Mouse (Mus musculus) CD4-positive, CD25-positive, alpha-beta regulatory T cell (primary cell): ENCODE data around the gene Zfp87. TPM values are rescaled to one million over a fixed set of nuclear protein-coding genes. Genes with fewer than 3 reads are reported as not detected.

ENCODE experiments used
- polyA plus RNA-seq: library from polyadenylated mRNA; unstranded; fragments of 100-300 nt; shearing (Covaris generic); gene quantifications from one replicate; pipeline ENCODE4 v1.2.1, GENCODE M21; 2017

The Zfp87 gene
- 41.3 TPM for polyA plus RNA-seq

DNA sequence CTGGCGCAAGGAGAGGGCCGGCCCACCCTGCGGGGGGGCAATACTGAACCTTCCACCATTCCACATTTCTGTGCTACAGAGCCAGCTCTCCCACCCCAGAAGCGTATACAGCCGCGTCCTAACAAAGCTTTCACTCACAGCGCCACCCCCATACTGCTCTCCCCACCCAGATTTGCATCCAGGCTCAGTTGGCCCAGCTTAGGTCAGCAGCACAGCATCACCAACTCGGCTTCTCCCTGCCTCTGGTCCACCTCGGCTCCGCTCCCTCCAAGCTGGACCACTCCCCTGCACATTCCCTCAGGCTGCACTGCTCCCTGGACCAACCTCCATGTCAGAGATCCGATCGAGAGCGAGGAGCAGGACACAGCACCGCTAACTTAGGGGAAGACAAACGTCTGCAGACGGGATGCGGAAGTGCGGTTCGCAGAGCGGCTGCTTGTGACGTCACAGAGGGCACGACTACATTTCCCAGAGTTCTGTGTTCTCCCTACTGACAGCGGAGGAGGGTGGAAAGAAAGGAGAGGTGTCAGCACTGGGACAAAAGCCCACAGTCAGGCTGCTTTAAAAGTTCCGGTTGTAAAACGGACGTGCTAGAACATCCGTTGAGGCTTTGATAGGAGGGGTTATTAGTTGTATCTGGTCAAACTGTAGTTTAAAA is at the start of gene Zfp87, which contains the start of gene Gm26965:
Gene Zfp87, minus strand, starts transcription at position 425 of the 658 bp plus-strand sequence.
Gene Gm26965, minus strand, starts transcription at position 399 of the 658 bp plus-strand sequence.

DNA sequence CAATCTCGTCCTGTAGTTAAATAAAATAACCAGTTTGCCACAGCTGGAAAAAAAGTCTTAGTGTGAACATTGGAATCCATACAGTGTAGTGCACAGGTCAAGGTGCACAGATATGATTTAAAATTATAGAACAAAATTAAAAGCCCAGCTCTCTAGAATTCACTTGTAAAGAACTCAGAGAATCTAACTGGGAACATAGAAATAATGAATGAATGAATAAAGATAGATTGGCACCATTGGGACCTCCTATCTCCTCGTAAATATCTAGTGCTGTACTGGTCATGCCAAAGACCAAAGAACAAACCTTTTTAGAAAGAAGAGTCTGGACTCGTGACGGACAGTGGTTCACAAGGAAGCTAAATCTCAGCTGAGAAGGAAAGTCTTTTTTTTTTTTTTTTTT is 27.8 kb upstream of the Zfp87 start, which contains the start of gene Zfp748:
Gene Zfp748, minus strand, starts transcription at position 101 of the 400 bp plus-strand sequence.

GRCm38 (mm10) chr13:67500084-67500719 is 25.8 kb downstream of the Zfp87 start, which contains the start of gene Zfp58:
Gene Zfp58, minus strand, starts transcription at chr13:67500555.

DNA sequence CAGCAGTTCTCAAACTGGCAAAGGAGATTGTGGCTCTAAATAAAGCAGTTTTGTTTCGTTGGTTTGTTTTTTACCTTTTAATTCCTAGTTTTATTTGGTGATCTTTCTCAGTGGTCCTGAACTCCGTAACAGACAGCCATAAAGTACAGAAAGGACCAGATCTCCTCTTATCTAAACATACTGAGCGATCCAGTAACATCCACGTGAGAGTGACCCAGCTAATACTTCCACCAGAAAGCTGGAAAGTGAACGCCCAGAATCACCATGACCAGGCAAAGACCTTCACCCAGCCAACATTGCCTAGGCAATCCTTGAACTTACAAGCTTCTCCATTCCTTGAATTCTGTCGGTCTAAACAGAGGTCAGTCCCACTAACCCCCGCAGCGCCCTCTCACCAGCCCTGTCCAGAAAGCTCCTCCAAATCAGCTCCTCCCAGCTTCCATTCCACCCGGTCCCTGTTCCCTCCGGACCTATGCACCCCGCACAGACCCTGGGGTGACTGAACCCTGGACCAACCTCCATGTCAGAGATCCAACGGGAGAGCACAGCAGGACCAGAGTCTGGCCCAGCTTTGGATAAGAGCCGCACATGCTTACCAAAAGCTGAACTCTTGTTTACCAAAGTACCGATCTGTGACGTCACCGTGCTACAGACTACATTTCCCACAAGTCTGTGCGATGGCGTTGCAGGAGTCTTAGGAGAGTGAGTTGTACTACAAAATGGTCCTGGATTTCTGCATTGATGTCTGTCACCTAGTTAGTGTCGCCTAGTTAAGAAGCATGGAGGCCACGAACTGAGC is 42.2 kb downstream of the Zfp87 start, which contains the start of gene Zfp874b:
Gene Zfp874b, minus strand, starts transcription at position 634 of the 799 bp plus-strand sequence.

Other genes starting within 250 kb of the Zfp87 start
- 2.3 TPM for gene Zfp458, start 247.7 kb downstream of the Zfp87 start, polyA plus RNA-seq
- gene Zfp457, start 219.7 kb downstream of the Zfp87 start, polyA plus RNA-seq, result 0.77 TPM
- 7.8 TPM for gene Zfp595, start 193.6 kb downstream of the Zfp87 start, polyA plus RNA-seq
- 0.78 TPM for gene Gm28044, start 165.6 kb downstream of the Zfp87 start, polyA plus RNA-seq
- gene Zfp953, start 165.6 kb downstream of the Zfp87 start, polyA plus RNA-seq, result 3.3 TPM
- 1.2 TPM for gene Gm28041, start 150.4 kb downstream of the Zfp87 start, polyA plus RNA-seq
- gene Zfp456, start 150.4 kb downstream of the Zfp87 start, polyA plus RNA-seq, result 6.9 TPM
- gene Zfp429, start 126.4 kb downstream of the Zfp87 start, polyA plus RNA-seq, result 21.4 TPM
- gene Zfp459, start 104.8 kb downstream of the Zfp87 start, polyA plus RNA-seq, result 4.0 TPM
- 15.4 TPM for gene Zfp874a, start 74.6 kb downstream of the Zfp87 start, polyA plus RNA-seq
- gene Zfp874b, start 41.9 kb downstream of the Zfp87 start, polyA plus RNA-seq, result 11.5 TPM
- gene Zfp58, start 25.6 kb downstream of the Zfp87 start, polyA plus RNA-seq, result 15.2 TPM
- gene Gm26965, start within 50 bp of the Zfp87 start, polyA plus RNA-seq, result not detected
- gene Zfp748, start 27.7 kb upstream of the Zfp87 start, polyA plus RNA-seq, result 18.8 TPM
- 7.9 TPM for gene Zfp729b, start 83.5 kb upstream of the Zfp87 start, polyA plus RNA-seq
- gene Gm49345, start 111.6 kb upstream of the Zfp87 start, polyA plus RNA-seq, result 3.7 TPM
- gene Zfp729a, start 111.6 kb upstream of the Zfp87 start, polyA plus RNA-seq, result 9.0 TPM
- 20.4 TPM for gene Zfp738, start 160.9 kb upstream of the Zfp87 start, polyA plus RNA-seq
- 9.5 TPM for gene Zfp65, start 203.0 kb upstream of the Zfp87 start, polyA plus RNA-seq
- 8.9 TPM for gene Zfp85, start 229.1 kb upstream of the Zfp87 start, polyA plus RNA-seq